Mouse (Mus musculus): ENCODE measurements around the gene Sox18.

GRCm38 (mm10) chr2:181657441-181657840 lies 14.0 kb downstream of the Sox18 start:
- TF ChIP-seq GATA1 (IDR thresholded peaks at IDR 0.05; ENCODE audit: borderline replicate concordance, low read length) (no peak), FLI1 (IDR thresholded peaks at IDR 0.05; ENCODE audit: low read length) (no peak)

Measured in megakaryocyte, embryonic 14.5 days (primary cell).